Mouse (Mus musculus) common myeloid progenitor, adult 5-6 weeks (primary cell): ENCODE measurements at regions not wholly inside any gene's neighbourhood (a gene's known extent, or its start where the extent isn't known, plus 50 kb on each side); places are given as distances from the start of the nearest gene placed in this dataset.

ENCODE experiments used
- ATAC-seq: replicated peaks from 2 replicates; pipeline ENCODE4 v1.8.0; 2016; ENCODE audit warnings: low read depth, mild to moderate bottlenecking, moderate TSS enrichment, inconsistent platforms; ENCODE audit not compliant: poor library complexity, severe bottlenecking

DNA sequence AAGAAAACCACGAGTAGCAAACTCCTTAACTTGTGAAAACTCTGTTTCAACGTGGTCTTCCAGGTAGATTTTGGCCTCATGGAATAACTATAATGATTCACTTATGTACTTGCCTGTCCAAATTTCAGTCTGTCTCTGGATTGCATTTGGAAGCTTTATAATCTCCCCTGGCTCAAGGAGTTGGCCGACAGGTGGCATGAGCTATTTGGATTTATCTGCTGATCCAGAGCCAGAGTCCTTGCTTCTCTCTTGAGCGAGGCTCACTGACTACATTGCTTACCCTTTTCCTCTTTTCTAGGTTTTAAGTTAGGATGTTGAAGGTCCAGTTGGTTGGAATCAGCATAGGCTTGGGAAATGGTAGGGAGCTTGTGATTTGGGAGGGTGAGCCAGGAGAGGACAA lies 423.6 kb downstream of the Cd109 start:
- no peak for ATAC-seq

DNA sequence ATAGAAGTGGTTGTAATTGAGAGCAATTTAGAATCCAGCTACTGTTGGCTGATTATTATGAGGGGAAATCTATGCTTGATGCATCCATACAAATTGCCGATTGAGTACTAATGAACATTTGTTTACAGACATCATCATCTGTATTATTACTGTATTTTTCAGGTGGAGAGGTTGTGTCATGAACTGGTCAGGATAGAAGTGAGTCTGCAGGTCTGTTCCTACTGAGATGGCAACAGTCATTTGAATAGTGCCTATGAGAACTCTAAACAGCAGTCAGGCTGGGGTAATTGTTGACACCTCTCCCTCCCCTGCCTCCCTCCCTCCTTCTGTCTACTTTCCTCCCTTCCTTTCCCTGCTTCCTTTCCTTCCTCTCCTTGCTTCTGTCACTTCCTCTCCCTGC lies 429.0 kb downstream of the Cd109 start:
- no peak for ATAC-seq

DNA sequence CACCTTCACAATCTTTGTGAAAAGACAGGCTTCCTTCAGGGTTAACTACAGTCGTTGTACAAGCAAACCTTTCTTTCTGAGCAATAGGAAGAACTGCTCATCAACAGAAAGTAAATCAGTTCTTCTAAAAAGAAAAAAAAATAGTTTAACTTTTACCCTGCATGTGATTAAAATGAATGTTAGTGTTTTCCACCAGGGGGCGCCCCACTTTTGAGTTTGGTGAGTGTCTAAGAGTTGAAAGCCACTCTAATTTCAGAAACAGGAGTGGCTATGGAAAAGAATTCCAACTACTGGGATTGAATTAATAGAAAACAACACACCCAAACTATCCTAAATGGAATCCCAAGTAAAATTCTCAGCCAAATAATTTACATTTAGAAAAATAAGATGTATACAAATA lies 430.0 kb downstream of the Cd109 start:
- no peak for ATAC-seq

DNA sequence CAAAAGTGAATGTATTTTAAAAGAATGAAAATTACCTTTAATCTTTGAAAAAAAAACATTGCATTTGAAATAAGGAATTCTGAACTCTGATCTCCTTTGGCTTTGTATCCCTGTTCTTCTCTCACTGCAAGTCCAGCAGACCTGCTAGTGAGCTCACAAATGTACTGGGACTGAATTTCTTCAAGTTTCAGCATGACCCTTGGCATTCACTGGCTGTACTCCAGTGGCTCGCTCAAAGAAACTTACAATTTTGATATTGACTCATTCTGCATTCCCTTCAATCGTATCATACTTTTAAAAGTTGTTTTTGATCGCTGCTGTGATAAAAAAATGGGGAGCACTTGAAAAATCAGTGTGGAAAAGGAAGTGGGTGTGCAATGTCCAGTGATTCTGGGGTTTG lies 456.6 kb downstream of the Cd109 start:
- no peak for ATAC-seq

DNA sequence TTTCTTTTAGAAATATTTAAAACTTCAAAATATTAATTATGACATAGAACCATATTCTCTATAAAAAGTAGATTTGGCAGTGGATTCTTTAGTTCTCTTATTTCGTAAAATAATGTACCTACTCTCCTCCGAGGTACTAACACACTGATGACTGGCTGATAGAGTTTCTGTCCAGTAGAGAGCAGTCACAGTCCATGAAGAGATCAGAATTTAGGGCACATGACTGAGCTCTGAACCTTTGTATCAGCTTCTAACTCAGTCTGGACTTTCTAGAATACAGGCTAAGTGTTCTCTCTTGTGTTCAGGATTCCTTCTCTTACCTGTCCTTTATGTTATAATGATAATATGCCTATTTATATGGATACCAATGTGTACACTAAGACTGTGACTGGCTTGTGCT lies 494.3 kb downstream of the Cd109 start:
- no peak for ATAC-seq

DNA sequence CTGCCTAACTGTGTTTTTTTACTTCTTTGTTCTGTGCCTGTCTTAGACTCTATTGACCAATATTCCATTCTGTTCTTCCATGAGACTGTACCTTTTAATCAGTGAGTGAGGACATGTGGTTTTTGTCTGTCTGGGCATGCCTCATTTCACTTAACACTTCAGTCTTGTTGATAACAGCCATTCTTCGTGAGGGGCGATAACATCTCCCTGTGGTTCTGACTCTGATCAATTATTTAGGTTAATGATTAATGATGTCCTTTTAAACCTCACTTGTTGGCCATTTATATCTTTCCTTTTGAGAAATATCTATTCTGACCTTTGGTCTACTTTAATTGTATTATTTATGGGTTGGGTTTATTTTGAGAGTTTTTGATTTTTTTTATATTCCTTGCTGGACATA lies 496.0 kb downstream of the Cd109 start:
- ATAC-seq = no peak

DNA sequence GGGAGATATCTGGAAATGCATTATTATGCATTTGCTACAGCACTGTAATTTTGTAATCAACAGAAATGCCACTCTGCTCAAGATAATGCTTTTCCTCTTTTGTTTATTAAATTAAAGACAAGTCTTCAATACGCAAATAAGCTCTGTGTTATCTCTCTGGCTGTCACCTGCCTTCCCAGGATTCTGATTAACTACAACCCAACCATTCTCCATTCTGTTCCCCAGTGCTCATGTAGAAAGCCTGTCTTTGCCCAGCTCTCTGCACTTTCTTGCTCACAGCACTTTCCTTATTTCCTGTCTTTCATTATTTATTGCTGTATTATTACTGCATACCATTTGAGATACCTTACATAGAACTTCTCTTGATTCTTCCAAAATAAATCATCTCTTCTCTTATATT lies 525.6 kb downstream of the Cd109 start:
- ATAC-seq = no peak

DNA sequence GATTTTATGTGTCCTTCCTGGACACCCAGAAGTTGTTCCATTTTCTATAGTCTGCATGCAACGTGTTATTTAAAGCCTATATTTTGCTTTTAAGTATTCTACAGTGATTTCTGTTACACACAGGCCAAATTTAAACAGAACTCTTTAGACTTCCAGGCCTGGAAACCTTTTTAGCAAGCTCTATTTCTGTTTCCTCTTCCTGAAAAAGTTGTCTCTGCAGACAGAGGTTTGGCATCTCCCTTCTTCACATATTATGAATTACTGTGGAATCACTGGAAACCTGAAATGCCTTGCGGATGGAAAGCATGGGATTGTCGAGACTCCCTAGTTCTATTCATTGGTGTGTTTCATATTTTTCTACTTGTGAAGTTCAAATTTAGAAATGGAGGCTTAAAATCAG lies 530.7 kb downstream of the Cd109 start:
- no peak for ATAC-seq

DNA sequence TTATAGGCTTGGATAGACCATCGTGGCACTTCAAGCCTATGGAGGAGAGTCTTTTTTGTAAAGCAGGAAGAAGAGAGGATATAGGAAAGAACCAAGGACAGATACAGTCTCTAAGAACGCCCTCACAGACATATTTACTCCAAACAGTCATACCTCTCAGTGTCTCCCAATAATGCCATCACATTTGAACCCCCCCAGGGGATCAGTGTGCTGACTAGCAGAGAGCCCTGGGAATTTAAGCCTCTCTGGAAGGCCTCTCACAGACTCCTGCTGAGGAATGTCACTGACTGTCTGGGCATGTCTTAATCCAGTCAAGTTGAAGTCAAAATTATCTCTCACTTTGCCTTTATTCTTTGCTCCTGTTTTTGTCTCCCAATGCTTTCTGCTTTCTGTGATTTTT lies 550.2 kb downstream of the Cd109 start:
- ATAC-seq = no peak

DNA sequence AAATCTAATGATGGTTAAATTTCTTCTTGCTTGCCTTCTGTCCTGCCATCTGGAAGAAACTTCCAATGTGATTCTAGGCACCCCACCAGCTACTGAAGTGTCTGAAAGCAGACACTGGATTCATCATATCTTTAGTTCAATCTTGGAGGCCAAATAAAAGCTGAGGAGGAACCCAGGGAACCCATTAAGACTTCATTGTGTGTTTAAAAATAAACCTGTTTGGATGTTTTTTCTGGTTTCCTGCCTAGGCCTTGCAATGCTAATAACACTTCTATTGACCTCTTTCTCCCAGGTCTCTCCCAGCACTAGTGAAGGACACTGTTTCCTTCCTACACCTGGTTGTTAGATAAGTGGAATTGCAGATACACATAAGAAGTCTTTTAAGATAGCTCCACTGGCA lies 545.6 kb downstream of the Col12a1 start:
- ATAC-seq = no peak

DNA sequence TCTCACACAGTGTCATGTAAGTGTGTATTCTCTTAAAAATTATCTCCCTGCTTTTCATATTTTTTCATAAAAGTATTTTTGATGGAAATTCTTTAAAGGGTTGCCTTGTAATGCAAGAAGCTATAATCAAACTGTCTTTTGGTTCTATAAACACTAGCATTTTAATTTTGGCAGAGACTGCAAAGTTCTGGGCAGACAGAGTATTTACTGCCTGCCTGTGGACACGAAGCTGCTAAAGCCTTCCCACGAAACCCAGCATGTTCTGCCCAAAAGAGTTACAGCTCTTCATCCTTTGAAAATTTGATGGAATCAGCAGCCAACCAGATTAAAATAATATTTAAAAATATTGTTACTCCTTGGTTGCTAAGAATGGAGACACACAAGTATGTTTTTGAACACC lies 538.7 kb downstream of the Col12a1 start:
- no peak for ATAC-seq

DNA sequence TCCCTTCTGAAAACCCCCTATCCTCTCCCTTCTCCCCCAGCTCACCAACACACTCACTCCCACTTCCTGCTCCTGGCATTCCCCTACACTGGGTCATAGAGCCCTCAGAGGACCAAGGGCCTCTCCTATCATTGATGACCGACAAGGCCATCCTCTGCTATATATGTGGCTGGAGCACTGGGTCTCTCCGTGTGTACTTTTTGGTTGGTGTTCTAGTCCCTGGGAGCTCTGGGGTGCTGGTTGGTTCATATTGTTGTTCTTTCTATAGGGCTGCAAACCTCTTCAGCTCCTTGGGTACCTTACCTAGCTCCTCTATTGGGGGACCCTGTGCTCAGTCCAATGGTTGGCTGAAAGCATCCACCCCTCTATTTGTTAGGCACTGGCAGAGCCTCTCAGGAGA lies 523.2 kb downstream of the Col12a1 start:
- no peak for ATAC-seq

DNA sequence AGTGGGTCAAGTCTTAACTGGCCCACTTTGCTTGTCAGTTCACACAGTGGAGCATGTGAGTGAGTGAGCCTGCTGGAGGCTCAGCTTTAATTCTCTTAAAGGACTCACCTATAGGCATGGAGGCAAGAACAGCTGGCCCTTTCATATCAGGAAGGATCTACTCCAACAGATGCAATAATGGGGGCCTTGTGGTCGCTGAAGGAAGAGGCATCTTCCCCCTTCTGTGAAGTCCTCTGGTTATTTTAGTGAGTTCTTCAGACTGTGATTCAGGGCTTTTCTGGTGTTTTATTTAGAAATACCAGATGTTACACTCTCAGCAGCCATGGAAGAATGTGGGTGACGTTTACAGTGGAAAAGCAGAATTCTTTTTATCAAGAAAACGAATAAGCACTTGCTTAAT lies 516.9 kb downstream of the Col12a1 start:
- ATAC-seq = no peak

DNA sequence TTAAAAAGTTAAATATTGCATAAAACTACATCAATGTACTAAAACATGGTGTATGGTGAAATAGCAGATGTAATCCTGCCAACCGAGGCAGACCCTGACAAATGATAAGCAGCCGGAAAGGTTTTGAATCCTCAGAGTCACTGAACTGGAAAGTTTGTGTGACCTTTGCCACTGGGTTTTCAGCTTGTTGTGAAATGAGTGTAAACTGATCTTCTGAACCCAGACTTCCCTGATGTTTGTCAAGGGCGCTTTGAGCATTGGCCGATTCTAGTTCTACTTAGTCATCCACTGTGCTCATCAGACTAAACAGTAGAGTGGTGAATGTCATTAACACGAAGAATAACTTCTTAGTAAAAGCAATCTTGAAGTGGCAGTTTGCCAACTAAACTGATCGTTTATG lies 505.3 kb downstream of the Col12a1 start:
- no peak for ATAC-seq

DNA sequence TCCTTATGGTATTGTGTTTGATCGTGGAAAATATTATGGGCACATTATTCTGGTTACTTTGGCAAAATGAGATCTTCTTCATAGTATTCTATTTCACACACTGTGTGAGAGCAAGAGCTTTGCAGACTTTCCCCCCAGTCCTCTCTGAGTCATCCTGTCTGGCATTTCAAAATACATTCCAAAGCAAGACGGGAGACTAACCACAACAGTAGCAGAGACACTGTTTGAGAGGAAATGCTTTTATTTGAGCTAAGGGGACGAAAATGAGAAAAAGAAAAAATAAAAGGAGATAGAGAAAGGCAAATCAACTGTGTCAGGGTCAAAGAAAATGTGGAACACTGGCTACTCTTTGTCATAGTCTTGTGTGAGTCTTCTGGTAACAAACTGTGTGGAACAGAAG lies 502.6 kb downstream of the Col12a1 start:
- ATAC-seq = no peak

DNA sequence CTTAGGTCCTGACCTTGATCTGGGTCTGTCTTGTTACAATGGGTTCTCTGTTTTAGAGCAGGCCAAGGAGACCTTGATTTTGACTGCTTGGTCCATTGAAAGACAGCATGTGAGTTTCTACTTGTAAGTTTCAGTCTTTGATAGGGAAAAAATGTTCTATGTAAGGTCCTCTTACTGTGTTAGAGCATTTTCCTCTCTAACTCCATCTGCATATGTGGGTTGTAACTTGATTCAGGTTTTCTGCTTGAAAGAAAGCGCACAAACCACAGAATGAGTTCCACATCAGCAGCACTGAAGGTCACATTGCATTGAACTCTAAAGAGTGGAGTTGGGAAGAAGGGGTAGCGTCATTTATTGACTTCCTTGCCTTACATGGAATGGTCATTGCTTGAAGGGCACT lies 502.2 kb downstream of the Col12a1 start:
- ATAC-seq = no peak

DNA sequence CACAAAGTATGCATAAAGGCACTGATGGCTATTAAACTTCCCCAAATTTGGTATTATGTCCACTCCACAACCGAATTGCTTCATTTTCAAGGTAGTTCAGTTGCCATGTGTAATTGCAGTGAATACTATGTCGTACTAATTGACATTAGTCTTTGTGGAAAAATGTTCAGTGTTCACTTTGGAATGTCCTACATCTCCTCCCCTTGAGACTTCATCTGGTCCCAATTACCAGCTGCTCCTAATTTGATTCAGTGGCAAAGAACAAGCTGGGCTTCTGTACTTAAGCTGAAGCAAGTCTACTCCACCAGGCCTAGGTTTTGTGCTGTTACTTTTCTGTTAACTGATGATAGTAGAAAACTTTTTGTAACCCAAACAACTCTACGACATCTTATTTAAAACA lies 485.6 kb downstream of the Col12a1 start:
- no peak for ATAC-seq

DNA sequence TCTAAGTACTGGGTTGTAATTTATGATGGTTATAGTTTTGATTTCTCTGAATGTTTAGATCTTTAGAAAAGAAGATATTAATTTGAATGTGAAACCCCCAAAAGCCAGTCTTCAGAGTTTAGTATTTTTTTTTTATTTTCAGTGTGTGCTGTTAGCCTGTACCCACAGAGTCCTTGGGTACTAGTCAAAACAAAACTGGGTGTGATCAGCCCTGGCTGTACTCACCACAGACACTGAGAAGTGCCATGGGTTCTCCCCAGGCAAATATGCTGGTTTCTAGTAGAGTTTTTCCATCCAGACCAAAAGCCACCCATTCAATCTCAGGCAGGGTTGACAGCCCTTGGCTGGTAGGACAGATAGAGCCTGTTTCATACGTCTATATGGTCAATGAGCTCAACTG lies 484.9 kb downstream of the Col12a1 start:
- no peak for ATAC-seq

DNA sequence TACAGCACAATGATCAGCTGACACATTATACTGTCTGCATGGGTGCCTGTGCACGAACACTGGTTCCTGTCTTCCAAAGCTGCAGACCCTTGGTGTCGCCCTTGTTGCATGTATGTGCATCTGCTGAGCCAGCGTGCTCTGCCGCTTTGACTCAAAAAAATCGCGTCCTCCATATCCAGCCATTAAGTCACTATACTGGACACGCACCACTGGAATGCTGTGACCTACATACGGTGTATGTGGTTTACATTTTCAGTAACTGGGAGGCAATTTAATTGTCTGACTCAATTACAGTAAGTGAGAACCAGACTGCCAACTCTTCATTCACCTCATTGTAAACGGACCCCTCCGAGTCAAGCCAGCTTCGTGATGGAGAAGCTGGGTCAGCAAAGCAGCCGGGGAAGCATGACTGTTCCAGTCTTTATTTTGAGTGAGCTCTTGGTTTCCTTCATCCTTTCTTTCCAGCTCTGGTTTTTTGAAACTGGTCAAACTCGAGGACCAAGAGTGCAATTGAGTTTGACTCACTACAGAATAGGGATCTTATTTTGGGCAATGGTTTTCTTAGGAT lies 448.9 kb downstream of the Col12a1 start:
- no peak for ATAC-seq

DNA sequence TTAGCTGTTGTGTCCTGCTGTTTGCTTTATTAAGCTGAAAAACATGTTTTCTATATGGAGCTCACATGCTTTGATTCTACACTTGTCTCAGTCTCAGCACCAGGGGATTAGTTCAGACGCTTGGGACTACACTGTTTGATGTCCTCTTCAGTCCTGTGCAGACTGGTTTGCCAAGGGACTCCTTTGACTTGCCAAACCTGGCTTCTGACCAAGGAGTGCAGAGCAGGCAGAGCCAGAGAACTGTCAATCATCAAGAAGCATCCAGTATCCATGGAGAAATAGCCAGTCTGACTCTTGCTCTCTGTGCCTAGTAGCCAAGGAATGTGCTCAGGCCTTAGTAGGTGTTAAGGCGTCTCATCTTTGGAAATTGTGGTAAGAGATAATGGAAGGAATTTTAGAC lies 448.4 kb downstream of the Col12a1 start:
- ATAC-seq = no peak

DNA sequence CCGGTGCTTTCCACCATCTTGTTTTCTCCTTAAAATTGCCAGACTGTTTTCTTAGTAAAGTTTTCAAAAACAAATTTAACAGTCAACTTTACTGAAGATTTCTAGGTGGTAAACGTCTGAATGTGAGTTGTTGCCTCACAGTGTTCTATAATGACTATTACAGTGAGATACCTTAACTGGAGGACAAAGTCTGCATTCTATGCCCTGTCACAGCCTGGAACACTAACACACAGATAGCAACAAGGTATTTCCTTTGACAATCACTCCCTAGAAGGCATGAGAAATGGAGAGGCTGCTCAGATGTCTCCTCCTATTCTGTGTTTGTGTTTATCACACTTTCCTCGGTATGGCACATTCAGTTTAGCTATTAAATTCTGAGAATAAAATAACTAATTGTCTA lies 430.8 kb downstream of the Col12a1 start:
- ATAC-seq = no peak

DNA sequence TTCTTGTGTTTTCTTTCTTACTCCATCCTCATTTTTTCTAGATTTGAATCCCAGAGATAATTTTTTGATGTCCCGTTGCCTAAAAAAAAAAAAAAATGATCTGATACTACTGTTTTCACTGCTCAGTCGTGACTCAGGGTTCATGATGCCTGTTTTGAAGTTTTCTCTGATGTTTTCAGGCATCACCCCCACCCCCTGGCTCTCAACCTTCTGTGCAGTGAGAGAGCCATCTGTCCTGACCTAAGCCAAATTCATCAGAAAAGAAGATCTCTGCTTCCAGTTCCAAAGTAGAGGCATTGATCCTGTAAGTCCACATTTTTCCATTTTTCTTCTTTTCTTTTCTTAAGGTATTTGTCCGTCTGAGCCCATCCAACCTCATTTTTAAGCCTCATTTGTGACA lies 423.3 kb downstream of the Col12a1 start:
- ATAC-seq = no peak

DNA sequence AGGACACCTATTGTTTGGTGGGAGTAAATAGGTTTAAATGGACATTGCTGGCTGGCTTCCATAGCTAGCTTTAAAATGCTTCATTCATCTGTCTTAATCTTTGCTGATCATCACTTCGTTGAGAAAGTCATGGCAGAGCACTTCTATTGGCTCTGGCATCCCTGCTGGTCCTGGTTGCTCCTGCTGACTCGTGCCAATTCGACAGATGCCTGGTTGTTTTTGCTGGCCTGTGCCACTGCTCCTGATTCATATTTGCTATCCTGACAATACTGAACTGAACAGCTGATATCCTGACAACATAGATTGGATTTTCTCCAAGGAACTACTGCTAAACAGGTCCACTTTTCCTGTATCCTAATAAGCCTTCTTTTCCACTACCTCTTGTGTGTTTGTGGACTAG lies 417.1 kb downstream of the Col12a1 start:
- no peak for ATAC-seq
